Comparison of ENCODE assay signal across 12 mouse cellular contexts in the genomic region with DNA sequence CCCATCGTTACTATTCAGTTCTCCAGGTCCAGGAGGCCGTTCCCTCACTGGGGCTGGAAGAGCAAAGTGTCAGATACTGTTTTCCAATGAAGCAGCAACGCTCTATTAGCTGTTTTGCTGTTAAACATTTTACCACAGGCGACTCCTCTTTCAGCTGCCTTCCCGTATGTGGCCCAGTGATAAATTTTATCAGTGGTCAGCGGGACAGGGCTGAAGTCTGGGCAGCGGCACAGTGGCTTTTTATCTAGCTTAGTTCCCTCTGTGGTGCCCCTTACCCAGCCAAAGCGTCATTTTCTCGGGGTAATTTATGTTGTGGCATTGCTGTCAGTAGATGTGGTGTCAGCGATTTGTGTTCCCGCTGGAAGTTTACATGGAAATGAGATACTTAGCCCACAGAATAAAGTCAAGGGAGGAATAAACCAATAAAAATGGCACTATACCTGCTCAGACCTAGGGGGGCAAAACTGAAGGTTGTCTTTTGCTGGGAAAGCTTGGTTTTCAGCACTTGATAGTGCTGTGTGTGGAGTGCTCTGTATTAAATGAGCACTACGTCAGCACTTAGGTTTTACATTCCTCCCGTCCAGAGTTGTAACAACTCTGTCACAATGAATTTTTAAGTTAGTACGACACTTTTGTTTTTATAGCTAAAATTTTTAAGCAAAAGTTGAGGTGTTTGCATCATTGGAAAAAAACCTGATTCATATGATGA.
DNase-seq lines count a peak whose midpoint lies in the region; ATAC-seq lines count a peak whose summit lies in the region.
"Had no signal": no experiment of that assay in that cellular context is flagged by ENCODE, and none has a peak within 500 bp of the region (broad histone marks: within the 10 kb centered on the region; RNA-seq: fewer than 3 reads in every experiment).

No protein-coding gene starts in this region.

- no peak for ATAC-seq in heart, embryonic 13.5 days (ENCODE audit: extremely low read depth, insufficient number of reproducible peaks, low FRiP score, low TSS enrichment)
- ATAC-seq in erythroblast, adult 5-6 weeks (replicated peaks; ENCODE audit: low FRiP score, poor library complexity, severe bottlenecking), result peak; percentile 92
- ATAC-seq in megakaryocyte, adult 5-6 weeks (ENCODE audit: poor library complexity, severe bottlenecking), result peak; percentile 59
- ATAC-seq in forebrain, embryonic 11.5 days (replicated peaks; ENCODE audit: low FRiP score), result no peak
- ATAC-seq: forebrain, embryonic 16.5 days; midbrain, embryonic 13.5 days had no signal

- no peaks in the 10 kb centered on the region for H3K27me3 ChIP-seq in heart, embryonic 13.5 days (replicated peaks)
- H3K27me3 ChIP-seq in forebrain, embryonic 11.5 days (ENCODE audit: control insufficient read depth, insufficient read depth, low read length), result no peaks in the 10 kb centered on the region
- H3K27me3 ChIP-seq: hindbrain, embryonic 15.5 days; midbrain, embryonic 13.5 days had no signal

- WGBS in heart, embryonic 13.5 days, result 25% methylated on average over 14 of the region's 14 CpGs
- 87% methylated on average over 14 of the region's 14 CpGs for WGBS in forebrain, embryonic 11.5 days

- DNase-seq in heart, adult 11 months, result no peak
- DNase-seq in 416B (ENCODE audit: low read depth), result peak; percentile 24
- DNase-seq in forebrain, embryonic 11.5 days (ENCODE audit: low spot score), result no peak
- no peak for DNase-seq in thymus, postnatal 0 days (ENCODE audit: low spot score)
- DNase-seq in left cerebral cortex, adult 11 months (ENCODE audit: low spot score), result no peak
- DNase-seq: layer of hippocampus, adult 9-11 months had no signal

- H3K27ac ChIP-seq in heart, embryonic 13.5 days (replicated peaks), result no peak overlapping the region
- no peak overlapping the region for H3K27ac ChIP-seq in forebrain, embryonic 11.5 days (ENCODE audit: low read depth, low read length)
- H3K27ac ChIP-seq: hindbrain, embryonic 15.5 days; midbrain, embryonic 13.5 days had no signal

- no peaks in the 10 kb centered on the region for H3K9me3 ChIP-seq in heart, embryonic 13.5 days
- H3K9me3 ChIP-seq in forebrain, embryonic 11.5 days (ENCODE audit: control insufficient read depth, low read length), result no peaks in the 10 kb centered on the region
- H3K9me3 ChIP-seq: hindbrain, embryonic 15.5 days; midbrain, embryonic 13.5 days had no signal

- peak overlapping the region; percentile 60 for H3K4me2 ChIP-seq in heart, embryonic 13.5 days
- no peak overlapping the region for H3K4me2 ChIP-seq in forebrain, embryonic 11.5 days (ENCODE audit: low read depth, low read length, severe bottlenecking)
- H3K4me2 ChIP-seq: hindbrain, embryonic 15.5 days; midbrain, embryonic 13.5 days had no signal

- H3K9ac ChIP-seq in heart, embryonic 13.5 days, result 0 out of 2 replicates have a peak overlapping the region, but pooled peaks have one; percentile 33
- H3K9ac ChIP-seq in forebrain, embryonic 11.5 days (ENCODE audit: low read length), result no peak overlapping the region
- H3K9ac ChIP-seq: hindbrain, embryonic 15.5 days; midbrain, embryonic 13.5 days had no signal

- H3K36me3 ChIP-seq in heart, embryonic 13.5 days, result no peaks in the 10 kb centered on the region
- H3K36me3 ChIP-seq in forebrain, embryonic 11.5 days (ENCODE audit: control insufficient read depth, insufficient read depth, low read length), result no peaks in the 10 kb centered on the region
- H3K36me3 ChIP-seq: hindbrain, embryonic 15.5 days; midbrain, embryonic 13.5 days had no signal

- peak overlapping the region; percentile 25 for H3K4me3 ChIP-seq in heart, embryonic 13.5 days
- no peak overlapping the region for H3K4me3 ChIP-seq in forebrain, embryonic 11.5 days (ENCODE audit: low read depth, low read length)
- H3K4me3 ChIP-seq: hindbrain, embryonic 15.5 days; midbrain, embryonic 13.5 days had no signal

- peaks cover 7% of the 10 kb centered on the region for H3K4me1 ChIP-seq in heart, embryonic 13.5 days
- H3K4me1 ChIP-seq in forebrain, embryonic 11.5 days (replicated peaks; ENCODE audit: control insufficient read depth, insufficient read depth, low read length), result no peaks in the 10 kb centered on the region
- H3K4me1 ChIP-seq: hindbrain, embryonic 15.5 days; midbrain, embryonic 13.5 days had no signal

Comparison
In these comparisons a context has a peak if more than half of its experiments do, and no peak if none do; other contexts are left out.
1. ATAC-seq: peak in erythroblast, adult 5-6 weeks (single experiment) and megakaryocyte, adult 5-6 weeks (single experiment); none in heart, embryonic 13.5 days (single experiment) and forebrain, embryonic 11.5 days (single experiment).